ENCODE assay signal across 9 mouse cellular contexts in the genomic region with DNA sequence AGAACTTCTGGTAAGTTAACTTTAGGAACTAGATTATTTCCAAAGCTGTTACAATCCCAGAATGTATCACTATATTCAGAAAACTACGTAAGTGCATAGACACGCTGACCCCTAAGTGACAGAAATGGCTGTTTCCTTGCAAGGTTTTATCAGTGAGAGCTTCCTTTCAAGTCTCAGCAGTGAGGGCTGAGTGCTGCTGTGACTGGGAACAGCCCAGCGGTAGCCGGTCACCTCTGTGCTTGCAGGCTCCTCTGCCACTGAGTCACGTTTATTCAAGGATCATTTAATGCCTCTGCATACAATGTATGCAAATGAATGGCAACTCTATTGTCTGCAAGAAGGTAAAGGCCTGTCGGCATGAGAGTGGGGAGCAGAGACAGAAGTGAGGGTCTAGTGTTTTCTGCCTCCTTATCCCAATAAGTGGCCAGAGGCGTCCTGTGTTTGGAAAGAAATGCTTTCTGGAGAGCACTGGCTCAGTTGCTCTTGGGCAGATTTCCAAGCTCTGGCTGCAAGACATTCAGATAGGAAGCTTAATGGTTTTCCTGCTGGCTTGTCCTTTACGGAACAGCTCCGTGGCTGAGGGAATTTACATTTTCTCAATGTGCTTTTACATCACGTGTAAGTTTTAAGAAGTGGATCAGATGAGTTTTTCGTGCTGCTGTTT. TPM values are rescaled to one million over a fixed set of nuclear protein-coding genes. Genes with fewer than 3 reads are reported as not detected.
A peak's percentile ranks its signal among the peaks of the same experiment; 100 is the strongest.
DNase-seq lines count a peak whose midpoint lies in the region; ATAC-seq lines count a peak whose summit lies in the region.
"Had no signal": no experiment of that assay in that cellular context is flagged by ENCODE, and none has a peak within 500 bp of the region (broad histone marks: within the 10 kb centered on the region; RNA-seq: fewer than 3 reads in every experiment).

No protein-coding gene starts in this region.

- H3K9ac ChIP-seq in kidney, embryonic 16.5 days (replicated peaks; ENCODE audit: low read length) = no peak overlapping the region
- H3K9ac ChIP-seq in lung, embryonic 15.5 days = no peak overlapping the region
- H3K9ac ChIP-seq: limb, embryonic 15.5 days had no signal

- H3K4me2 ChIP-seq in kidney, embryonic 16.5 days (replicated peaks; ENCODE audit: low read depth, low read length) = no peak overlapping the region
- H3K4me2 ChIP-seq in lung, embryonic 15.5 days = peak overlapping the region; percentile 33; the same call in 1 of the 2 replicates
- H3K4me2 ChIP-seq: limb, embryonic 15.5 days had no signal

- H3K27ac ChIP-seq in kidney, embryonic 16.5 days (ENCODE audit: low read length) = no peak overlapping the region
- peak overlapping the region; percentile 20; the same call in 1 of the 2 replicates for H3K27ac ChIP-seq in lung, embryonic 15.5 days
- H3K27ac ChIP-seq: limb, embryonic 15.5 days had no signal

- 0 out of 2 replicates have a peak, but pooled peaks cover 3% of the 10 kb centered on the region for H3K27me3 ChIP-seq in kidney, embryonic 16.5 days (ENCODE audit: insufficient read depth, low read length)
- no peaks in the 10 kb centered on the region for H3K27me3 ChIP-seq in lung, embryonic 15.5 days
- H3K27me3 ChIP-seq: limb, embryonic 15.5 days had no signal

- DNase-seq in kidney, postnatal 10 days = peak; percentile 53
- peak; percentile 6 to 39 for DNase-seq in adrenal gland, postnatal 36 days
- DNase-seq in heart, adult 18-20 months = peak; percentile 47 to 50
- DNase-seq in thymus, postnatal 25 days = no peak
- DNase-seq in spleen, postnatal 14 days (ENCODE audit: low spot score in 2 of 2) = no peak

- no peak overlapping the region for H3K4me3 ChIP-seq in kidney, embryonic 16.5 days (ENCODE audit: low read length)
- no peak overlapping the region for H3K4me3 ChIP-seq in lung, embryonic 15.5 days
- H3K4me3 ChIP-seq: limb, embryonic 15.5 days had no signal

- no peaks in the 10 kb centered on the region for H3K36me3 ChIP-seq in kidney, embryonic 16.5 days (ENCODE audit: insufficient read depth, low read length)
- H3K36me3 ChIP-seq in lung, embryonic 15.5 days = no peaks in the 10 kb centered on the region
- H3K36me3 ChIP-seq: limb, embryonic 15.5 days had no signal

- no peaks in the 10 kb centered on the region for H3K4me1 ChIP-seq in kidney, embryonic 16.5 days (ENCODE audit: insufficient read depth, low read length)
- peaks cover 10% of the 10 kb centered on the region for H3K4me1 ChIP-seq in lung, embryonic 15.5 days
- H3K4me1 ChIP-seq: limb, embryonic 15.5 days had no signal

- 36% methylated on average over 11 of the region's 11 CpGs for WGBS in kidney, embryonic 16.5 days
- WGBS in lung, embryonic 15.5 days = 8% methylated on average over 11 of the region's 11 CpGs

- no peaks in the 10 kb centered on the region for H3K9me3 ChIP-seq in kidney, embryonic 16.5 days (ENCODE audit: low read length)
- no peaks in the 10 kb centered on the region for H3K9me3 ChIP-seq in lung, embryonic 15.5 days
- H3K9me3 ChIP-seq: limb, embryonic 15.5 days had no signal

- no peak for ATAC-seq in kidney, embryonic 16.5 days (ENCODE audit: low FRiP score, low TSS enrichment)
- ATAC-seq in lung, embryonic 15.5 days (ENCODE audit: borderline replicate concordance, extremely low read depth, low FRiP score, low TSS enrichment) = peak; percentile 70; the same call in 1 of the 2 replicates
- ATAC-seq: activated CD4-positive, CD25-positive, alpha-beta regulatory T cell, adult 4 months had no signal

RNA-seq across cellular contexts. Expression of gene 1700066M21Rik, which starts 43.7 kb away (rescaled TPM):
- 12.6 and 12.9 TPM in 2 replicates for polyA plus RNA-seq in kidney, embryonic 16.5 days (2015; fragmentation: Nextera tagmentation; extraction: Ambion mirVana)
- 1 to 10 TPM; 7.0 to 8.4 TPM for total RNA-seq in adrenal gland, postnatal 36 days (2021)
- 1 to 10 TPM; 2.8 to 3.2 TPM for total RNA-seq in heart, adult 18-20 months (2021)
- 13.4 and 14.9 TPM in 2 replicates for polyA plus RNA-seq in lung, embryonic 15.5 days (2015; fragmentation: Nextera tagmentation; extraction: Ambion mirVana)

Comparison
In these comparisons a context has a peak if more than half of its experiments do, and no peak if none do; other contexts are left out.
1. DNase-seq: peak in kidney, postnatal 10 days (single experiment), adrenal gland, postnatal 36 days (2 of 2) and heart, adult 18-20 months (2 of 2); none in thymus, postnatal 25 days (single experiment) and spleen, postnatal 14 days (0 of 2).